Mouse (Mus musculus) olfactory bulb, adult 2 months (tissue): ENCODE data around the gene I0C0044D17Rik.

Experiments used
- CTCF ChIP-seq: fragments of 200-500 bp; IDR thresholded peaks from 2 replicates; pipeline ENCODE4 v1.5.1; 2012; ENCODE audit warnings: low read depth, mild to moderate bottlenecking, low read length, moderate library complexity; ENCODE audit not compliant: insufficient read depth
- POLR2A ChIP-seq: fragments of 200-500 bp; IDR thresholded peaks from 2 replicates; pipeline ENCODE4 v1.6.1; 2012; ENCODE audit warnings: mild to moderate bottlenecking, low read depth, low read length, moderate library complexity; ENCODE audit not compliant: insufficient read depth

DNA sequence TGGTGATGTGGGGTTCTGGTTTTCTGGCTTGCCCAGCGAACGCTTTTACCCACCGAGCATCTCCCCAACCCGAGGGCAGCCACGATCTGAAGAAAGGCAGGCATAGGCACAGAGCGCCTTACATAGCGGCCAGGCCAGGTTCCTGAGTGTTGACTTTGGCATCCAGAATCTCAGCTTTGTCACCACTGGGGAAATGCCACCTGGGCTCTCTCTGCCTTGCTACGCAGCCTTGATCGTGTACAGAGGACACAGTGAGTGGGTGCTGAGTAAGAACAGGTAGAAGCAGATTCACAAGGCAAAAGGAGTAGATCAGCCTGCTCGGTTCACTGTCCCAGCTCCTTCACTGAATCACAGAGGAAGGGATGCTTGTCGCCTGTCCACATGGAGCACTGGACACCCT is 21.9 kb downstream of the I0C0044D17Rik start:
- TF ChIP-seq POLR2A (no peak), CTCF (no peak)
